Mouse (Mus musculus) small intestine, adult 2 months (tissue): ENCODE measurements around the gene Thap12. TPM values are rescaled to one million over a fixed set of nuclear protein-coding genes. Genes with fewer than 3 reads are reported as not detected.

Source experiments
- H3K27ac ChIP-seq: fragments of 200-500 bp; 2 replicates; pipeline ENCODE4 v1.5.1; 2012; ENCODE audit warnings: low read depth, low read length, control low read depth, inconsistent platforms; ENCODE audit not compliant: insufficient read depth
- H3K27me3 ChIP-seq: fragments of 200-500 bp; 2 replicates; pipeline ENCODE4 v1.6.1; 2012; ENCODE audit warnings: mild to moderate bottlenecking, moderate library complexity, low read length, inconsistent platforms; ENCODE audit not compliant: control insufficient read depth, insufficient read depth
- H3K36me3 ChIP-seq: fragments of 200-500 bp; 2 replicates; pipeline ENCODE4 v1.6.1; 2012; ENCODE audit warnings: mild to moderate bottlenecking, low read length, control low read depth, inconsistent platforms; ENCODE audit not compliant: control insufficient read depth, insufficient read depth
- H3K4me1 ChIP-seq: fragments of 200-500 bp; 2 replicates; pipeline ENCODE4 v1.6.1; 2012; ENCODE audit warnings: low read length, inconsistent platforms, mixed read lengths; ENCODE audit not compliant: control insufficient read depth, insufficient read depth, insufficient read length
- H3K4me3 ChIP-seq: fragments of 200-500 bp; 2 replicates; pipeline ENCODE4 v1.5.1; 2012; ENCODE audit warnings: low read depth, mild to moderate bottlenecking, control low read depth, inconsistent platforms, low read length, moderate library complexity
- CTCF ChIP-seq: fragments of 200-500 bp; IDR thresholded peaks from 2 replicates; pipeline ENCODE4 v1.5.1; 2012; ENCODE audit warnings: low read depth, mild to moderate bottlenecking, control low read depth, inconsistent platforms, low read length, moderate library complexity, mixed read lengths; ENCODE audit not compliant: insufficient replicate concordance, insufficient read length; ENCODE audit errors: extremely low read depth
- POLR2A ChIP-seq: fragments of 200-500 bp; IDR thresholded peaks from 2 replicates; pipeline ENCODE4 v1.6.1; 2012; ENCODE audit warnings: low read depth, mild to moderate bottlenecking, control low read depth, inconsistent platforms, low read length, moderate library complexity
- WGBS: fragments of 180-500 bp; shearing (Covaris S2); methylation state at CpG from one replicate; pipeline ENCODE4 v1.1.7; 2018; 5-methylcytosine and 5-hydroxymethylcytosine counted together
- polyA plus RNA-seq: library from polyadenylated mRNA; depleted of rRNA; stranded (reverse); fragments of >200 nt; gene quantifications from 2 replicates; pipeline ENCODE4 v1.2.3, GENCODE M21; 2012

Thap12 gene
- polyA plus RNA-seq, 1 experiment: 3.3 TPM

DNA sequence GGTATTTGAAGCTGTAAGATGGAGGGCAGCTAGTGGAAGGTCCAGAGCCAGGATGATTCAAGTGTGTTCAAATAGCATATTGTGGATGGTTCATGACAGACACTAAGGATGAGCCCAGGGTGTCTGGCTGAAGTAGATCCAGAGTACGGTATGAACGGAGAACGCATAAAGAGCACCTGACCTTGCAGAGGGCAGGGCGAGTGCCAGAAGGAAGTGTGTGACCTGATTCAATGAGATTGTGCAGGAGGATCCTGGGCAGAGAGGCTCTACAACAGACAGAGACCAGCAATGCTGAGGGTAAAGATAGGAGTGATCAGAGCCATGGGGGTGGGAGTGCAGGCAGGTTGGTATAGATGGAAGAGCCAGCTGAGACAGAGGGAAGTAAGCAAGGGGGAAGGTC, 32.1 kb upstream of the Thap12 start:
- WGBS: 90% methylated on average over 4 of the region's 4 CpGs
- no peaks in the 10 kb centered on the region for H3K27me3 ChIP-seq
- no peaks in the 10 kb centered on the region for H3K36me3 ChIP-seq
- H3K4me1 ChIP-seq: no peaks in the 10 kb centered on the region
- TF ChIP-seq POLR2A (no peak), CTCF (no peak)
- H3K4me3 ChIP-seq: no peak overlapping the region
- H3K27ac ChIP-seq: no peak overlapping the region

DNA sequence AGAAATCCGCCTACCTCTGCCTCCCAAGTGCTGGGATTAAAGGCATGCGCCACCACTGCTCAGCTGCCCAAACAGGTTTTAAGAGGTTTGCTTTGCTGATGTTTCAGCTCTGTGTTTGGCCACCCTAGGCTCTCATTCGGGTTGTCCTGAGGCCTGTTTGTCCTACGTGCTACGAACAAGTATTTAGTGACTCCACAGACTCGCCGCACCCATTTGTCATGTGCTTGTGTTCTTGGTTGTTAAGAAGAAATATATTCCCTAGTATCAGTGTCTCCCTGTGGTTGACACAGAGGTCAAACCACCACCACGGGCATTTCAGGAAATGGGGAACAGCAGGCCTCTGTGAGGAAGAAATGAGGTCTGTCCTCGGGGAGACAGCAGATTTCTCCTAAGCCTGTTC, 31.5 kb upstream of the Thap12 start:
- TF ChIP-seq POLR2A (no peak), CTCF (no peak)
- H3K4me3 ChIP-seq: no peak overlapping the region
- 62% methylated on average over 9 of the region's 9 CpGs for WGBS
- no peaks in the 10 kb centered on the region for H3K36me3 ChIP-seq
- no peaks in the 10 kb centered on the region for H3K27me3 ChIP-seq
- H3K4me1 ChIP-seq: no peaks in the 10 kb centered on the region
- no peak overlapping the region for H3K27ac ChIP-seq

DNA sequence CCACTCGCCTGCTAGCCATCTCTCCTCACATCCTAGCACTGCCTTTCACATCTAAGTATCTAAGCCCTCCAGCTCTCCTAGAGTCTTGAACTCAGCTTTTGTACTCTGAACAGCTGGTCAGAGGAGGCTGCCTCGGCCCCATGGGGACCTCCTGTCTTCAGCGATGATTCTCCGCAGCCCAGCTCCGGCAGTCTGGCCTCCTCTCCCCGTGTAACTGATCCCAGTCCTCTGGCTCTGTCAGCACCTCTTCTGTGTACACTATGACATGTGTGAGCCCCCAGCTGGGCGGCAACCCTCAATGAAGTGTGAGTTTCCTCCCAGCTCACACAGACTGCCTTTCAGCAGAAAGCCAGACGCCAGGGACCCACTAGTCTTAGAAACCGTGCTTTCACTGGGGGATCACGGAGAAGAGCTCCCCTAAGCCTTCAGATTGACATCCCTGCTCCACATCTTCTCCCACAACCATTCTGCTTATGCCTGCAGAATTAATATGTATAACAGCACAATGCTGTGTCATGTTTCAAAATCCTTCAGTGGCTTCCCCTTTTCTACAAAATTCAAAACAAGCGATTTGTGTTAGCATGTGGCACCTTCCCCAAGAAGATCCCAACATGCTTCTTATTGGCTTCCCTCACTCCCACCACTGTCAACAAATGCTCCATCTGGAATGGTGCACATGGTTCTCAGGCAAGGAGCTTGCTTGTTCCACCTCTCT, 30.5 kb upstream of the Thap12 start:
- Histone ChIP-seq H3K4me1 (no peaks in the 10 kb centered on the region; the same call in 1 of the 2 replicates), H3K27ac (no peak overlapping the region), H3K4me3 (no peak overlapping the region), H3K36me3 (no peaks in the 10 kb centered on the region), H3K27me3 (no peaks in the 10 kb centered on the region)
- TF ChIP-seq CTCF (no peak), POLR2A (no peak)
- 73% methylated on average over 11 of the region's 11 CpGs for WGBS

DNA sequence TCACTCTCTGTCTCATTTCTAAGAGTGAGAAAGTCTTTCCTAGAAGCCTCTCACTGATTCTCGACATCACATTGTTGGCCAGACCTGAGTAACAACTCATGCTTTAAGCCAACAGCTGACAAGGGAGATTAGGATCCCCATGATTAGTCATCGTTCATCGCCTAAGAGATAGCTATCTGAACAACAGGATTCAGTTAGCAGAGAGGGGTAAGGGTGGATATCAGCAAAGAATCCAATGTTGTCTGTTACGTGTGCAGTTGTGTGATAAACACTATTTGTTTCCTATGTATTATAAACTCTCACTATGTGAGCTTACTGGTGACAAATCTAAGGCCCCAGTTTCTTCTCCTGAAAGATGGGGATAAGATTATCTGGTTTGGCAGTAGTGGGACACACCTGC, 28.6 kb upstream of the Thap12 start:
- Histone ChIP-seq H3K4me3 (no peak overlapping the region), H3K27me3 (no peaks in the 10 kb centered on the region), H3K27ac (no peak overlapping the region), H3K36me3 (no peaks in the 10 kb centered on the region), H3K4me1 (no peaks in the 10 kb centered on the region; the same call in 1 of the 2 replicates)
- TF ChIP-seq POLR2A (no peak), CTCF (no peak)
- WGBS: 58% methylated on average over 4 of the region's 4 CpGs

DNA sequence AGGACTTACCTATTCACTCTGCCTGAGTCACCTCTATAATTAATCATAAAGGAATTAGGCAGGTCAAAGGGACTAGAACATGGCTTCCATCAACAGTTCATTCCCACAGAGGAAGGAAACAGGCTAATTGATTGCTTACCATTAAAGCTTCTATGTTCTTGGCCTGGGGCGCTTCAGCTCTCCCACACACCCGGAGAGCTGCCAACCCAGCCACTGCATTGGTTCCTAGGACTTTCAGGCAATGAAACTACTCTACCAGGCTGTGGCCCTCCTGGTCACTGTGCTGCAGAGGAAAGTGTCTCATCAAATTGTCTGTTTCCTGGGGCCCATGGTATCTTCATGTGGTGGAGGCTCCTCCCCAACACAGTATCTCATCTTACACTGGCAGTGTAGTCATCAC, 25.4 kb upstream of the Thap12 start:
- H3K27me3 ChIP-seq: no peaks in the 10 kb centered on the region
- H3K4me3 ChIP-seq: no peak overlapping the region
- TF ChIP-seq CTCF (no peak), POLR2A (no peak)
- no peaks in the 10 kb centered on the region; the same call in 1 of the 2 replicates for H3K4me1 ChIP-seq
- 89% methylated on average over 2 of the region's 2 CpGs for WGBS
- no peaks in the 10 kb centered on the region for H3K36me3 ChIP-seq
- H3K27ac ChIP-seq: no peak overlapping the region

DNA sequence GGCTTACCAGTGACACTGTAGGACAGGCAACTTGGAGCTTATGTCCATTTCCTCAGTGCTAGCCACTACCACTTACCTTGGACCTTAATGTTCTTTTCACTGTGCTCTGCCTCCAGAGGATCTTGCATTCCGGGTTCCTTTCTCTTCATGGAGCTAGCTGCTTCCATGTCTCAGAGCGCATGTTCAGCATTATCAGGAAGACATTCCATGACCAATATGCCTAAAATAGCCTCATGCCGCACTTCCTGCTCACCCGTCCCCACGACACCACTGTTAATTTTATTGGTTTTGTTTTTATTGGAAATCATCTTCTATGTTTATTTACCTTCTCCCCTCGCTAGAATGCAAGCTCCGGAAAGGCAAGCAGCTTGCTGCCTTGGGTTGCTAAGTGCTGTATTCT, 24.5 kb upstream of the Thap12 start:
- Histone ChIP-seq H3K4me3 (no peak overlapping the region), H3K4me1 (no peaks in the 10 kb centered on the region; the same call in 1 of the 2 replicates), H3K36me3 (no peaks in the 10 kb centered on the region), H3K27ac (no peak overlapping the region), H3K27me3 (no peaks in the 10 kb centered on the region)
- 58% methylated on average over 7 of the region's 7 CpGs for WGBS
- no peak for TF ChIP-seq POLR2A
- TF ChIP-seq CTCF: no peak

DNA sequence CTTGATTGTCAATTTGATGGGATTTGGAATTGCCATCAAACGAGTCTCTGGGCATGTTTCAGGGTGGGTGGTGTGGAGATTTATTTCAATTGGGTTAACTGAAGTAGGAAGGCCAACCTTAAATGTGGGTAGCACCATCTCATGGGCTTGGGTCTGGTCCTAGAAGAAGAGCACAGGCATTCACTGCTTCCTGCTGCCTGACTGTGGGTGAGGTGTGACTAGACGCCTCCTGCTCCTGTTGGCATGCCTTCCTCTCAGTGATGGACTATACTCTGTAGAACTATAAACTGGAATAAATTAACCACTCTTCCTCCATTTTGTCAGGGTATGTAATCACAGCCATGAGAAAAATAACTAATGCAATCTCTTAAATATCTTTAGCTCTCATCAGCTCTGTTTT, 22.2 kb upstream of the Thap12 start:
- Histone ChIP-seq H3K27me3 (no peaks in the 10 kb centered on the region), H3K4me1 (no peaks in the 10 kb centered on the region; the same call in 1 of the 2 replicates), H3K27ac (no peak overlapping the region), H3K36me3 (no peaks in the 10 kb centered on the region), H3K4me3 (no peak overlapping the region)
- WGBS: 47% methylated on average over 2 of the region's 2 CpGs
- TF ChIP-seq CTCF: no peak
- no peak for TF ChIP-seq POLR2A
